Mouse (Mus musculus) bone marrow macrophage, adult 2 months (primary cell): Measurements from ENCODE around the gene Gng4.

Source experiments
- CTCF ChIP-seq: IDR thresholded peaks from 2 replicates; pipeline ENCODE4 v1.5.1; 2012; ENCODE audit warnings: low read depth, mild to moderate bottlenecking, low read length, moderate library complexity
- POLR2A ChIP-seq: IDR thresholded peaks from 2 replicates; pipeline ENCODE4 v1.6.1; 2012; ENCODE audit warnings: mild to moderate bottlenecking, low read depth, low read length, borderline replicate concordance

- TF ChIP-seq POLR2A (no peak), CTCF (no peak)
Measured at GRCm38 (mm10) chr13:13820234-13821123, 36.6 kb downstream of the Gng4 start.
